In genomic region chr7:95332037-95332436, GRCm38 (mm10) we compare ENCODE assay signal across 13 mouse cellular contexts.
A peak's percentile ranks its signal among the peaks of the same experiment; 100 is the strongest.
DNase-seq lines count a peak whose midpoint lies in the region; ATAC-seq and TF ChIP-seq lines count a peak whose summit lies in the region.
"Had no signal": no experiment of that assay in that cellular context is flagged by ENCODE, and none has a peak within 500 bp of the region (broad histone marks: within the 10 kb centered on the region; RNA-seq: fewer than 3 reads in every experiment).

No protein-coding gene starts in this region.

- peak; percentile 47 for DNase-seq in forebrain, postnatal 0 days
- DNase-seq in left cerebral cortex, adult 2 months (ENCODE audit: extremely low spot score in 1 of 2, low spot score in 2 of 2), result no peak
- DNase-seq in left cerebral cortex, adult 11 months (ENCODE audit: low spot score), result no peak
- DNase-seq in R1 (ENCODE audit: low read depth, low spot score), result peak; percentile 6
- DNase-seq in embryonic facial prominence, embryonic 14.5 days (ENCODE audit: low spot score), result peak; percentile 51
- DNase-seq in B cell, adult 2 months, result no peak
- no peak for DNase-seq in kidney, adult 8-10 months
- DNase-seq: cerebellum, postnatal 25 days; lung, postnatal 10 days; right cerebral cortex, postnatal 4 days; thymus, postnatal 25 days had no signal

- 16% methylated on average over 4 of the region's 4 CpGs for WGBS in forebrain, postnatal 0 days
- WGBS in forebrain, embryonic 15.5 days, result 29% methylated on average over 4 of the region's 4 CpGs
- 26% methylated on average over 4 of the region's 4 CpGs for WGBS in embryonic facial prominence, embryonic 14.5 days

- H3K9me3 ChIP-seq in forebrain, postnatal 0 days (ENCODE audit: low read length), result no peaks in the 10 kb centered on the region
- H3K9me3 ChIP-seq in forebrain, embryonic 15.5 days, result no peaks in the 10 kb centered on the region
- H3K9me3 ChIP-seq in embryonic facial prominence, embryonic 14.5 days (ENCODE audit: control insufficient read depth, low read length), result no peaks in the 10 kb centered on the region
- H3K9me3 ChIP-seq: midbrain, embryonic 12.5 days had no signal

- H3K4me3 ChIP-seq in forebrain, postnatal 0 days (ENCODE audit: low read depth, low read length), result no peak overlapping the region
- no peak overlapping the region for H3K4me3 ChIP-seq in forebrain, embryonic 15.5 days
- no peak overlapping the region for H3K4me3 ChIP-seq in left cerebral cortex, adult 2 months
- no peak overlapping the region for H3K4me3 ChIP-seq in embryonic facial prominence, embryonic 14.5 days (ENCODE audit: low read depth, low read length)
- H3K4me3 ChIP-seq: midbrain, embryonic 12.5 days had no signal

- no peaks in the 10 kb centered on the region for H3K27me3 ChIP-seq in forebrain, postnatal 0 days (ENCODE audit: insufficient read depth, low read length)
- H3K27me3 ChIP-seq in forebrain, embryonic 15.5 days, result no peaks in the 10 kb centered on the region
- H3K27me3 ChIP-seq in embryonic facial prominence, embryonic 14.5 days (replicated peaks; ENCODE audit: control insufficient read depth, insufficient read depth, low read length), result no peaks in the 10 kb centered on the region
- H3K27me3 ChIP-seq: midbrain, embryonic 12.5 days had no signal

- H3K9ac ChIP-seq in forebrain, postnatal 0 days, result no peak overlapping the region
- no peak overlapping the region for H3K9ac ChIP-seq in forebrain, embryonic 15.5 days (replicated peaks)
- H3K9ac ChIP-seq in embryonic facial prominence, embryonic 14.5 days (ENCODE audit: low read depth, low read length), result no peak overlapping the region
- H3K9ac ChIP-seq: midbrain, embryonic 12.5 days had no signal

- H3K4me2 ChIP-seq in forebrain, postnatal 0 days (ENCODE audit: low read depth), result no peak overlapping the region
- no peak overlapping the region for H3K4me2 ChIP-seq in forebrain, embryonic 15.5 days (replicated peaks)
- no peak overlapping the region for H3K4me2 ChIP-seq in embryonic facial prominence, embryonic 14.5 days (ENCODE audit: low read depth, low read length)
- H3K4me2 ChIP-seq: midbrain, embryonic 12.5 days had no signal

- H3K27ac ChIP-seq in forebrain, postnatal 0 days (ENCODE audit: low read depth, low read length), result no peak overlapping the region
- H3K27ac ChIP-seq in forebrain, embryonic 15.5 days (replicated peaks), result no peak overlapping the region
- no peak overlapping the region for H3K27ac ChIP-seq in left cerebral cortex, adult 2 months
- no peak overlapping the region for H3K27ac ChIP-seq in embryonic facial prominence, embryonic 14.5 days (replicated peaks; ENCODE audit: low read depth, low read length)
- H3K27ac ChIP-seq: midbrain, embryonic 12.5 days had no signal

- H3K4me1 ChIP-seq in forebrain, postnatal 0 days (ENCODE audit: insufficient read depth), result no peaks in the 10 kb centered on the region
- H3K4me1 ChIP-seq in forebrain, embryonic 15.5 days, result 0 out of 2 replicates have a peak, but pooled peaks cover 3% of the 10 kb centered on the region
- no peaks in the 10 kb centered on the region for H3K4me1 ChIP-seq in embryonic facial prominence, embryonic 14.5 days (ENCODE audit: control insufficient read depth, insufficient read depth, low read length)
- H3K4me1 ChIP-seq: midbrain, embryonic 12.5 days had no signal

- no peaks in the 10 kb centered on the region for H3K36me3 ChIP-seq in forebrain, postnatal 0 days (ENCODE audit: insufficient read depth)
- H3K36me3 ChIP-seq in forebrain, embryonic 15.5 days, result no peaks in the 10 kb centered on the region
- H3K36me3 ChIP-seq in embryonic facial prominence, embryonic 14.5 days (ENCODE audit: control insufficient read depth, insufficient read depth, low read length), result no peaks in the 10 kb centered on the region
- H3K36me3 ChIP-seq: midbrain, embryonic 12.5 days had no signal

- peak; percentile 67 for TF ChIP-seq CTCF in forebrain, postnatal 0 days (IDR thresholded peaks at IDR 0.05; ENCODE audit: low read depth)
- TF ChIP-seq CTCF in left cerebral cortex, adult 2 months (IDR thresholded peaks at IDR 0.05), result peak; percentile 28

- intact Hi-C loops in left cerebral cortex, adult 2 months (cut with DNase I), result no loop called here

- ATAC-seq in forebrain, postnatal 0 days, result peak; percentile 48; the same call in 1 of the 2 replicates
- ATAC-seq in forebrain, embryonic 15.5 days (replicated peaks), result no peak
- ATAC-seq in embryonic facial prominence, embryonic 14.5 days (ENCODE audit: low read depth), result peak; percentile 62; the same call in 1 of the 2 replicates

Comparison
In these comparisons a context has a peak if more than half of its experiments do, and no peak if none do; other contexts are left out.
1. DNase-seq: peak in forebrain, postnatal 0 days (single experiment), R1 (single experiment) and embryonic facial prominence, embryonic 14.5 days (single experiment); none in left cerebral cortex, adult 2 months (0 of 2), left cerebral cortex, adult 11 months (single experiment), B cell, adult 2 months (0 of 2) and kidney, adult 8-10 months (0 of 2).